Comparison of ENCODE assay signal across 18 mouse cellular contexts in the genomic region with DNA sequence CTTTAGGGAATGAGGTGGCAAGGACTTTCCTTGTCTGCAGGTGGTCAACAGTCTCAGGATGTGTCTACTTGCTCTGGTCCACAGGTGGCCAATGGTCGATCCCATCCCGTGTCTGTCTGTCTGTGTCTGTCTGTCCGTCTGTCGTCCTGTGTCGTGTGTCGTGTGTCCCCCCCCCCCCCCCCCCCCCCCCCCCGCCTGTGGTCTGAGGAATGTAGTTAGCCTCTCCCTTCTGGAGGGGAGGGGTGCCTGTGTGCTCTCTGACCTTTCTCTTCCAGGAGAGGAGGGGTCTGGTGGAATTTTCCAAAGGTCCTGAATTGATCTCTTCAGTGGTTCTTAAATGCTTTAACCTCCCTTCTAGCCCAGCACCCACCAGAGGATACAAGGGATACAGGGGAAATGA. TPM values are rescaled to one million over a fixed set of nuclear protein-coding genes. Genes with fewer than 3 reads are reported as not detected.
DNase-seq lines count a peak whose midpoint lies in the region; ATAC-seq and TF ChIP-seq lines count a peak whose summit lies in the region.
"Had no signal": no experiment of that assay in that cellular context is flagged by ENCODE, and none has a peak within 500 bp of the region (broad histone marks: within the 10 kb centered on the region; RNA-seq: fewer than 3 reads in every experiment).

No protein-coding gene starts in this region.

- H3K27me3 ChIP-seq in midbrain, embryonic 11.5 days (ENCODE audit: control insufficient read depth, insufficient read depth, low read length), result no peaks in the 10 kb centered on the region
- no peaks in the 10 kb centered on the region for H3K27me3 ChIP-seq in midbrain, embryonic 15.5 days (replicated peaks)
- H3K27me3 ChIP-seq in MEL (ENCODE audit: control insufficient read depth in 1 of 2, insufficient read depth in 2 of 2, low read length in 2 of 2), result no peaks in the 10 kb centered on the region
- no peaks in the 10 kb centered on the region for H3K27me3 ChIP-seq in liver, embryonic 12.5 days (replicated peaks)
- H3K27me3 ChIP-seq in kidney, embryonic 15.5 days, result no peaks in the 10 kb centered on the region
- H3K27me3 ChIP-seq: embryonic facial prominence, embryonic 15.5 days; heart, embryonic 12.5 days; hindbrain, embryonic 13.5 days; neural tube, embryonic 12.5 days had no signal

- H3K9ac ChIP-seq in midbrain, embryonic 11.5 days (ENCODE audit: low read length), result no peak overlapping the region
- H3K9ac ChIP-seq in midbrain, embryonic 15.5 days, result no peak overlapping the region
- H3K9ac ChIP-seq in MEL (ENCODE audit: control insufficient read depth, low read depth, low read length, poor library complexity, severe bottlenecking), result peak overlapping the region; percentile 73
- peak overlapping the region; percentile 39; the same call in 1 of the 2 replicates for H3K9ac ChIP-seq in liver, embryonic 12.5 days
- no peak overlapping the region for H3K9ac ChIP-seq in kidney, embryonic 15.5 days
- H3K9ac ChIP-seq: embryonic facial prominence, embryonic 15.5 days; forebrain, postnatal 0 days; heart, embryonic 12.5 days; hindbrain, embryonic 13.5 days; neural tube, embryonic 12.5 days had no signal

- WGBS in midbrain, embryonic 11.5 days, result 91% methylated on average over 4 of the region's 7 CpGs
- 77% methylated on average over 6 of the region's 7 CpGs for WGBS in midbrain, embryonic 15.5 days
- WGBS in liver, embryonic 12.5 days (ENCODE audit: insufficient replicate concordance), result 65% methylated on average over 5 of the region's 7 CpGs
- 83% methylated on average over 2 of the region's 7 CpGs for WGBS in macrophage (ENCODE audit: missing documents)
- 86% methylated on average over 6 of the region's 7 CpGs for WGBS in kidney, embryonic 15.5 days

- no peak overlapping the region for H3K4me2 ChIP-seq in midbrain, embryonic 11.5 days
- H3K4me2 ChIP-seq in midbrain, embryonic 15.5 days, result no peak overlapping the region
- peak overlapping the region; percentile 44 for H3K4me2 ChIP-seq in liver, embryonic 12.5 days
- no peak overlapping the region for H3K4me2 ChIP-seq in kidney, embryonic 15.5 days
- H3K4me2 ChIP-seq: embryonic facial prominence, embryonic 15.5 days; heart, embryonic 12.5 days; hindbrain, embryonic 13.5 days; neural tube, embryonic 12.5 days had no signal

- H3K79me2 ChIP-seq in MEL (ENCODE audit: control insufficient read depth, insufficient read depth, low read length, poor library complexity) (no peaks in the 10 kb centered on the region), macrophage (ENCODE audit: inconsistent target) (no peaks in the 10 kb centered on the region)

- no peaks in the 10 kb centered on the region for H3K9me3 ChIP-seq in midbrain, embryonic 11.5 days (ENCODE audit: control insufficient read depth, low read length)
- H3K9me3 ChIP-seq in midbrain, embryonic 15.5 days, result no peaks in the 10 kb centered on the region
- H3K9me3 ChIP-seq in MEL (replicated peaks; ENCODE audit: insufficient read depth, low read length), result no peaks in the 10 kb centered on the region
- peaks cover 16% of the 10 kb centered on the region for H3K9me3 ChIP-seq in liver, embryonic 12.5 days (replicated peaks)
- H3K9me3 ChIP-seq in kidney, embryonic 15.5 days (replicated peaks), result no peaks in the 10 kb centered on the region
- H3K9me3 ChIP-seq: embryonic facial prominence, embryonic 15.5 days; heart, embryonic 12.5 days; hindbrain, embryonic 13.5 days; neural tube, embryonic 12.5 days had no signal

- TF ChIP-seq EP300 in MEL (IDR thresholded peaks at IDR 0.05; ENCODE audit: low read depth in 1 of 2, low read length in 2 of 2), result no peak

- H3K4me1 ChIP-seq in midbrain, embryonic 11.5 days (ENCODE audit: control insufficient read depth, insufficient read depth, low read length), result no peaks in the 10 kb centered on the region
- no peaks in the 10 kb centered on the region for H3K4me1 ChIP-seq in midbrain, embryonic 15.5 days
- peaks cover 9 to 35% of the 10 kb centered on the region in 2 experiments for H3K4me1 ChIP-seq in MEL (ENCODE audit: control insufficient read depth in 1 of 2, insufficient read depth in 2 of 2, low read length in 2 of 2)
- H3K4me1 ChIP-seq in liver, embryonic 12.5 days, result peaks cover 47% of the 10 kb centered on the region
- no peaks in the 10 kb centered on the region for H3K4me1 ChIP-seq in kidney, embryonic 15.5 days
- H3K4me1 ChIP-seq: embryonic facial prominence, embryonic 15.5 days; hindbrain, embryonic 13.5 days; neural tube, embryonic 12.5 days had no signal

- no peak for TF ChIP-seq RAD21 in MEL (IDR thresholded peaks at IDR 0.05; ENCODE audit: low read depth, low read length)

- intact Hi-C loops in gastrocnemius, adult 2 months (cut with DNase I), result no loop called here

- no peak overlapping the region for H3K4me3 ChIP-seq in midbrain, embryonic 11.5 days (ENCODE audit: low read depth, low read length)
- no peak overlapping the region for H3K4me3 ChIP-seq in midbrain, embryonic 15.5 days
- H3K4me3 ChIP-seq in MEL (ENCODE audit: control insufficient read depth in 1 of 2, insufficient read depth in 1 of 2, low read depth in 2 of 2, low read length in 2 of 2) (peak overlapping the region; percentile 45 to 49), macrophage (ENCODE audit: inconsistent target) (no peak overlapping the region)
- peak overlapping the region; percentile 13; the same call in 1 of the 2 replicates for H3K4me3 ChIP-seq in liver, embryonic 12.5 days
- H3K4me3 ChIP-seq in gastrocnemius, adult 2 months, result no peak overlapping the region
- no peak overlapping the region for H3K4me3 ChIP-seq in kidney, embryonic 15.5 days (replicated peaks)
- H3K4me3 ChIP-seq: embryonic facial prominence, embryonic 15.5 days; heart, embryonic 12.5 days; hindbrain, embryonic 13.5 days; left cerebral cortex, adult 2 months; neural tube, embryonic 12.5 days had no signal

- H3K27ac ChIP-seq in midbrain, embryonic 11.5 days (ENCODE audit: low read depth, low read length), result no peak overlapping the region
- H3K27ac ChIP-seq in midbrain, embryonic 15.5 days, result no peak overlapping the region
- H3K27ac ChIP-seq in MEL (ENCODE audit: control insufficient read depth, low read depth, low read length) (peak overlapping the region; percentile 89), macrophage (peak overlapping the region; percentile 36; the same call in 1 of the 2 replicates)
- peak overlapping the region; percentile 80 for H3K27ac ChIP-seq in liver, embryonic 12.5 days
- no peak overlapping the region for H3K27ac ChIP-seq in gastrocnemius, adult 2 months
- no peak overlapping the region for H3K27ac ChIP-seq in kidney, embryonic 15.5 days
- H3K27ac ChIP-seq: embryonic facial prominence, embryonic 15.5 days; hindbrain, embryonic 13.5 days; kidney, postnatal 0 days; left cerebral cortex, adult 2 months; neural tube, embryonic 12.5 days had no signal

- no peak for TF ChIP-seq CTCF in MEL (IDR thresholded peaks at IDR 0.05 in 2 of 3, conservative IDR thresholded peaks at IDR 0.05 in 1 of 3; ENCODE audit: control insufficient read depth in 1 of 3, insufficient read depth in 1 of 3, low read depth in 2 of 3, low read length in 3 of 3, poor library complexity in 1 of 3, severe bottlenecking in 1 of 3)
- TF ChIP-seq CTCF in gastrocnemius, adult 2 months (IDR thresholded peaks at IDR 0.05), result no peak

- TF ChIP-seq POLR2A in MEL (IDR thresholded peaks at IDR 0.05; ENCODE audit: control insufficient read depth in 1 of 2, insufficient read depth in 1 of 2, low read depth in 1 of 2, low read length in 2 of 2, poor library complexity in 1 of 2), result no peak; a peak in 1 of 4 replicates

- H3K36me3 ChIP-seq in midbrain, embryonic 11.5 days (ENCODE audit: control insufficient read depth, insufficient read depth, low read length), result no peaks in the 10 kb centered on the region
- H3K36me3 ChIP-seq in midbrain, embryonic 15.5 days (replicated peaks), result no peaks in the 10 kb centered on the region
- peaks cover 0 to 20% of the 10 kb centered on the region in 2 experiments; a peak in 2 of 4 replicates for H3K36me3 ChIP-seq in MEL (ENCODE audit: control insufficient read depth in 1 of 2, insufficient read depth in 2 of 2, low read length in 2 of 2)
- no peaks in the 10 kb centered on the region for H3K36me3 ChIP-seq in liver, embryonic 12.5 days
- H3K36me3 ChIP-seq in macrophage (ENCODE audit: inconsistent target), result no peaks in the 10 kb centered on the region
- no peaks in the 10 kb centered on the region for H3K36me3 ChIP-seq in kidney, embryonic 15.5 days
- H3K36me3 ChIP-seq: embryonic facial prominence, embryonic 15.5 days; heart, embryonic 12.5 days; hindbrain, embryonic 13.5 days; neural tube, embryonic 12.5 days had no signal

- peak; percentile 19 for DNase-seq in midbrain, embryonic 11.5 days (ENCODE audit: low spot score, missing footprints)
- DNase-seq in MEL (ENCODE audit: low read depth, low spot score), result peak; percentile 51
- DNase-seq in gastrocnemius, adult 2 months, result no peak
- no peak for DNase-seq in lung, adult 18-20 months
- DNase-seq: cerebellum, adult 9-11 months; forebrain, postnatal 0 days; midbrain, embryonic 14.5 days; thymus, postnatal 14 days had no signal

- ATAC-seq in midbrain, embryonic 11.5 days (ENCODE audit: low FRiP score), result no peak
- ATAC-seq in midbrain, embryonic 15.5 days (replicated peaks), result no peak
- ATAC-seq in liver, embryonic 12.5 days, result no peak
- ATAC-seq in kidney, embryonic 15.5 days (replicated peaks; ENCODE audit: low FRiP score), result no peak
- ATAC-seq: forebrain, postnatal 0 days had no signal

TF ChIP-seq in MEL, 35 proteins besides CTCF, POLR2A, EP300 and RAD21 (continues in another document):
- TF ChIP-seq MYB (IDR thresholded peaks at IDR 0.05; ENCODE audit: low read depth, low read length) (no peak), CHD1 (IDR thresholded peaks at IDR 0.05; ENCODE audit: low read depth, low read length) (no peak), GATA1 (IDR thresholded peaks at IDR 0.05; ENCODE audit: low read depth, low read length) (no peak), SMC3 (IDR thresholded peaks at IDR 0.05; ENCODE audit: low read depth, low read length) (no peak), NELFE (IDR thresholded peaks at IDR 0.05; ENCODE audit: low read depth, low read length) (no peak)

RNA-seq across cellular contexts. Expression of a gene that starts 27.8 kb away (rescaled TPM):
- 31.3 and 34.1 TPM in 2 replicates for polyA plus RNA-seq in midbrain, embryonic 11.5 days (2014; fragmentation: Nextera tagmentation; extraction: Ambion mirVana)
- polyA plus RNA-seq in midbrain, embryonic 15.5 days (2015; fragmentation: Nextera tagmentation; extraction: Ambion mirVana), result 19.6 and 23.5 TPM in 2 replicates
- total RNA-seq in MEL (2012; rRNA removed), result 8.7 and 9.1 TPM in 2 replicates
- polyA plus RNA-seq in MEL (2012; ENCODE audit: insufficient read depth in 1 of 2, insufficient read length in 2 of 2, low read depth in 1 of 2, low replicate concordance in 2 of 2, missing spikeins in 1 of 2) (1 to 10 TPM in 1 of 2 experiments, not detected in 1; 8.1 TPM), macrophage (2018) (2.2 to 3.2 TPM (median 2.7 TPM) in 3 replicates)
- 7.9 and 9.3 TPM in 2 replicates for polyA plus RNA-seq in liver, embryonic 12.5 days (2016; fragmentation: Nextera tagmentation; extraction: Ambion mirVana)
- 100 to 1,000 TPM in 1 of 26 experiments, 10 to 100 TPM in 25; 16.0 to 133 (median 71.5) TPM for total RNA-seq in macrophage (2018; cell fraction: chromatin; rRNA removed)
- total RNA-seq in macrophage (2018; cell fraction: cytosol; rRNA removed), result 10 to 100 TPM in 20 of 26 experiments, 1 to 10 TPM in 6; 7.9 to 16.2 (median 12.3) TPM
- total RNA-seq in macrophage (2018; cell fraction: nucleus; rRNA removed), result 100 to 1,000 TPM in 1 of 26 experiments, 10 to 100 TPM in 25; 12.4 to 135 (median 47.8) TPM
- 10 to 100 TPM; 13.0 to 18.9 TPM for total RNA-seq in gastrocnemius, adult 2 months (2021)
- polyA plus RNA-seq in kidney, embryonic 15.5 days (2015; fragmentation: Nextera tagmentation; extraction: Ambion mirVana), result 16.3 and 17.0 TPM in 2 replicates

Comparison
In these comparisons a context has a peak if more than half of its experiments do, and no peak if none do; other contexts are left out.
1. DNase-seq: peak in midbrain, embryonic 11.5 days (single experiment) and MEL (single experiment); none in gastrocnemius, adult 2 months (single experiment) and lung, adult 18-20 months (0 of 2).
2. H3K27ac ChIP-seq: peak in MEL (single experiment), liver, embryonic 12.5 days (single experiment) and macrophage (single experiment); none in midbrain, embryonic 11.5 days (single experiment), midbrain, embryonic 15.5 days (single experiment), gastrocnemius, adult 2 months (single experiment) and kidney, embryonic 15.5 days (single experiment).
3. H3K4me3 ChIP-seq: peak in MEL (2 of 2) and liver, embryonic 12.5 days (single experiment); none in midbrain, embryonic 11.5 days (single experiment), midbrain, embryonic 15.5 days (single experiment), macrophage (single experiment), gastrocnemius, adult 2 months (single experiment) and kidney, embryonic 15.5 days (single experiment).
4. H3K9ac ChIP-seq: peak in MEL (single experiment) and liver, embryonic 12.5 days (single experiment); none in midbrain, embryonic 11.5 days (single experiment), midbrain, embryonic 15.5 days (single experiment) and kidney, embryonic 15.5 days (single experiment).